Mouse (Mus musculus): ENCODE measurements at regions not wholly inside any gene's neighbourhood (a gene's known extent, or its start where the extent isn't known, plus 50 kb on each side); places are given as distances from the start of the nearest gene placed in this dataset.

DNA sequence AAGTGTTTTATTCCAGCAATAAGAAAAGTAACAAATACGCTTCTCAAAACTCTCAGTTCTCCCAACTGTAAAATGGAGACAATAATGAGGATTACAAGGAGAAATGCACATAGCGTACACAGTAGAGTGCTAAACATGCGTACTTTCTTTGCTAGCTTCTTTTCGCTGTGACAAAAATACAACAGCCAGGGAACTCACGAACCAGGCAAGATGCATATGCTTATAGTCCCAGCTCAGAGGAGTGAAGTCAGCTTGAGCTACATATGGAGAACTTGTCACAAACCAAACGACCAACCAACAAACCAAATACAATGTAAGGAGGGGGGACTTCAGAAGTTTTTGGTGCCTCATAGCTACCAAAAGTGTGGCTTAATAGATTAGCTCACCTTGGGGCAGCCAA is 313.3 kb downstream of the Cog6 start:
- DNase-seq (ENCODE audit: low spot score in 2 of 2) = no peak

DNA sequence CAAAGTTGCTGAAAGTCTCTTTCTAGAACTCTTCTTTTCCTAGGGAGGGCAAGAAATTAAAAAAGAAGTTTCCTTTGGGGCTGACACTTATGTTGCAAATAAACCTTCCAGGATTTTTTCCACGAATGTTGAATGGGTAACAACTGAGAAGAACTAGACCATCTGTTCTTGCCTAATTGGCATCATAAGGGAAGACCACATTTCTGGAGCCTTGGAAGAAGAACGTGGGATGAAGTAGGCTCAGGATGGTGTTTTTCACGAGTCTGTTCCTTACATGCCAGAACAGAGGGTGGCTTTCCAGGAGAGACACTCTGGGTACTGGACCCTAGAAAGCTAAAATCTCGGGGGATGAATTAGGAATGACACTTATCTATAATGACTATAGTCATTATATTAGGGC is 314.1 kb downstream of the Cog6 start:
- no peak for DNase-seq (ENCODE audit: low spot score in 2 of 2)

DNA sequence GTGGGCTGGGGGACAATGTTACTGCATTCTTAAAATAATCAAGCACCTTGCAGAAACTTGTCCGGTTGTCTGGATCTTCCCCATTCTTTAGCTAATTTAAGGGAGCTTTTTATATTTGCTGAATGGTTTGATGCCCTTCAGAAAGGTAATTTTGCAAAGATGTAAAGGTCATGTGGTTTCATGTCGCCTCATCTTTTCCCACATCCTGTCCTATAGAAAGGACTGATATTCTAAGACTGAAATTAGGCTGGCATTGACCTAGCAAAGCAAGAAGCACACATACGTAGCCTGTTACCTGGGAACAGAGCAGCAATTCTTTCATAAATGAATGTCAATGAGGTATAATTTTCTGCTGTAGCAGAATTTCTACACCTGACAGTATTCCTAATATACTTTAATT is 315.4 kb downstream of the Cog6 start:
- DNase-seq (ENCODE audit: low spot score in 2 of 2) = no peak

DNA sequence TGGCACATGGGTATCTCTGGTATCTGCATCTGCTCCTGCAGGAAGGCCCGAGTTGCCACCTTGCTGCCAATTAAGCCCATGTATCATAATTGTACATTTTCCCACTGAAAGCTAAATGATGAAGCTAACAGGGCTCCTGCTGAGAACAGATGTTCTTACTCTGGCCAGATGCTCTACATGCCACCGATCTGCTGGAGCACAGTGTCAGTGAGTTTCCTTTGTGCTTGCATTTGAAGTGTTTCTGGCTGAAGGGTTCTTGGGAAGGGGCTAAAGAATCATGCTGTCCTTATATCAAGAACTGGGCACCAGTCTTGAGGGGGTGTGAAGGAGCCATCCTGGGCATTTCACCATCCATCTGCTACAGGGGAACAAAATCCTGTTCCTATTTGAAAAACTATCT is 323.2 kb downstream of the Cog6 start:
- DNase-seq (ENCODE audit: low spot score in 2 of 2) = no peak

DNA sequence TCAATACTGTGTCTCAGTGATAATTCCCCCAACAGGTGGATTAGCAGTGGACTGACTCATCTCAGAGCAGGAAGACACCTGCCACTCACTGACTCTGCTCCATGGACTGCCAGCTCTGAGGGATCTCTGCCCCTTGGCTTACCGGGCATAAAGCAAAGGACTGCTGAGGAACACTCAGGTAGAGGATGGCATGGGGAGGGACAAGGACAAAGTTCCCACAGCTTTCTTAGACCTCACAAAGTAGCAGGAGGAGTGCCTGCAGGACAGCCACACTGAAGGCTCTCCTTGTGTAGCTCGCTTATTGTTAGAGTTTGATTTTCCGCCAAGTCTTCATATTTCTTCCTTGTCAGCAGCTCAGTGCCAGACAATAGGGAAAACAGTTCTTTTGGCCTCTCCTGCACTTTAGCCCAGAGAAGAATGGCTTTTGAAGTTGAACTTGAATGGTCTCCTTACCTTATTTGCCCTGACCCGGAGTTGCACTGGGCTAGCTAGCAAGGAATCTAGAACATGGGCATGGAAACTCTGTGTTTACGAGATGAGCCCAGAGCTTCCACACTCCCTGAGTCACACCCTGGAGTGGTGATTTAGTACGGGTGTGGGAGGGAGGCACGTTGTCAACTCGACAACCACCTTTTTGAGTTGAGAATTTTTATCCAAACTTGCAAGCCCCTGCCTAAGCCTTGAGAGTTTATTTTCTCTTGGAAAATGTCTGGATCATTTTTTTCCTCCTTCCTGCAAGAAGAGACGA is 331.4 kb downstream of the Cog6 start:
- no peak for DNase-seq (ENCODE audit: low spot score in 2 of 2)

DNA sequence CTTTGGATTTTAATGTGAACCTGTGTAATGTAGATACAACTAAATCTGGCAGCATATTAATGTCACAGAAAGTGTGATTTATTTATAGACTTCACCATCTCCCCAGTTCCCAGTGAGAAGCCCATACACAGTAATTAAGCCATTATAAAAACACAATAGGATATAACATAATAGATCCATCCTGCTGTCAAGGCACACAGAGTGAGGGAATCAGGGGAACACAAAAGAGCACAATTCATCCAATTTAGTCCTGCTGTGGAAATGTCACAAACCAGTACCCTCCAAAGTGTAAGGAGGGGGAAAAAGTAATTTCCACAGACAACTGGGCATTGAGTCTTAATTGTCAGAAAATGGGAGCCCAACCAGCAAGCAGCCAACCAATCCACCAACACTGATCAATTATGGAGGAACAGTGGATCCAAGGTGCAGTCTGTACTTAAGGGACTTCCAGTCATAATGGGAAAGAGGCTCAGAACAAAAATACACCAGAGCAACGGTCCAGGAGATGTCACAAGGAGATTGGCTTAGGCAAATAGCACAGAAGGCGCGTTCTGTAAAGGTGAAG is 336.1 kb downstream of the Cog6 start:
- DNase-seq (ENCODE audit: low spot score in 2 of 2) = no peak

DNA sequence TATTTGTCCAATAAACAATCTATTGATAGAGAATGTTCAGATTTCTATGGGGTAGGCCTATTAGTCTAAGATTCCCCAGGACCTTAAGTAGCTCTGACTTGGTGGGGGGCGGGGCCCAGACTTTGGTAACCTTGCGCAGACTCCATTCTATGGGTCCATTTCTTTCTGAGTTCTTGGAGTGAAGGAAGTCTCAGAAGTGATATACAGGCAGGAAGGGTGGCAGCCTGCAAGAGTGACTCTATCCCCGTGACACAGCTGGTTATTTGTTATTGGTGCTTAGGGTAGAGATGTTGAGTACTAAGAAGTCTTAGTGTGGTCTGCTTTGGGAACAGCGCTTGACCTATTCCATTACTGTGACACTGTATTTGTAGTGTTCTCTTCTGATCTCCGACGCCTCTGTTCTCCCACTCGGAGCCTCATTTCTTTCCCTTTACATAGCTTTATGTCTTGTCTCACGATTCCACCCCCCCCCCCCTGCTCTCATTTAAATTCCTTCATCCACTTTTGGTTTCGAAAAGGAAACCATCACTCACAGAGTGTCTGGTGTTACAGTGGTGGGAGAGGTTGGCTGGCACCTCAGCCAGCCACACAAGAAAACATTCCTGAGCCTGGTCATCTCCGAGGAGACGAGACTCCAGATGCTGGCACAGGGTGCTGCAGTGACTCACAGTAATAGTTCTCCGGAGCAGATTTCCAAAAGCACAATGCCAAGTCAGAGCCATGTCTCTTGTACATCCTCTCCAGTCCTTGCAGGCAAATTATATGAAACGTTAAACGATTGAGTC is 340.0 kb downstream of the Cog6 start:
- DNase-seq (ENCODE audit: low spot score in 2 of 2) = peak; percentile 47 to 49

DNA sequence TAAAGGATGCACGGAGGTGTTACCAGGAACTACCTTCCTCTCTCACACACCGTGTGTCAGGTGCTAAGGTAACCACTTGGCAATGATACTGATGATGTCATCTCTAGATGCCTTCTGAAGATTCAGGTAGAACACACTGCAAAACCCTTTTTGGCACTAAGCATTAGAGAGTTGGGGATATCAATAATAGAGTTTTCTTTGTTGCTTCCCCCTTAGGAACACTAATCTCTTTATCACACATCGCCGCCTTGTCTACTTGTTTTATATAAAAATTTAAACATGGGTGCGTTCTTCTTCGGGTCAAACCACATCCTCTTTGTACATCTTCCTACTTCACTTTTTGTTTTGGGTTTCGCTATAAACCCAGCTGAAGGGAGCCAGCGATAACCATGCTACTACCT is 346.4 kb downstream of the Cog6 start:
- peak in 1 of 2 experiments; percentile 14 for DNase-seq (ENCODE audit: low spot score in 2 of 2)

DNA sequence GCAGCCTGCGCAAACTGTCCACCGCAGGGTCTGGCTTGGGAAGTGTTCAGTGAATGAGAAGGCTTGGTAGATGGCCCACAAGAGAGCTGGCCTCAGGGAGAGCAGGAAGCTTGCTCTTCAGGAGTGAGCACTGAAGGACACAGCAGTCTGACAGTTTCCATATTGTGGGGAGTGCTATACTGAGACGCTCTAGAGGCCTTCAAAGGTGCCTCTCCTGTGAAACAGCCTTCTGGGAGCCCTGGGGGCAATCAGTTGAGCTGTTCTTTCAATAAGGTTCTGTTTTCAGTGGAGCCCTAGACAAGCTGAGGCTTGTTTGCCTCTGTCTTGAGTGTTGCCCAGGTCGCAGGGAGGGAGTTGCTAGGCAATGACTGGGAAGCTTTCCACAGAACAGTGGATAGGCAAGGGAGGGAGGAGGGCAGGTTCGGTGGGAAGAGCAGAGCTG is 353.9 kb downstream of the Cog6 start:
- DNase-seq (ENCODE audit: low spot score in 2 of 2) = no peak

DNA sequence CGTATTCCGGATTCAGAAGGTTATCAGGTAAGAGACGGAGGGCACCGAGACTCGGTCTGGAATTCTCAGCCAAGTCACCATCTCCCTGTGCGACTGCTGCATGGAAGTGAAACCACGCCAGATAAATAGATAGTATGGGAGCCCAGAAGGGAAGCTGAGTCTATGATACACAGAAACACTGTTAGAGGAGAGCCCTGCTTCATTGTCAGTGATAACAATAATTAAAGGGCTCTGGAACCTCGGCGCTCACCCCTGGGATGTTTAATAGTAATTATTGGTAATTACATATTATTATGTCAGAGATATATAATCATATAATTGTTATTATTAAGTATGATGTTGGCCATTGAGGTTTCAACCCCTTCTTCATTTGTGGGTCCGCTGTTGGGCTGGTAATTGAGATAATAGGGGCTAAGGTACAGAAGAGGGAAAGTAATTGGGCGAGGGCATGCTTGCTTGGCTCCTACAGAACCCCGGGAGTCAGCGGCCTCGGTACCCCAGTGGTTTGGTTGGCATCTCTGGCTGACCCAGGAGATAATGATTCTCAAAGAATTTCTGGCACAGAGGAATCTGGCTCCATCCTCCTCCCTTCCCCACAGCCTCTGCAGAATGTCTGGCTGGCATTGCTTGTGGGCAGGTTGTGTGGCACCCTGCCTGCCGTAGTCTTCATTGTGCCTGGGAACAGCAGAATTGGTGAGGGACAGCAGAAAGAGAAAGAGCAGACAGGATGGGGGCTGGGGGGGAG is 354.7 kb downstream of the Cog6 start:
- DNase-seq (ENCODE audit: low spot score in 2 of 2) = no peak

DNA sequence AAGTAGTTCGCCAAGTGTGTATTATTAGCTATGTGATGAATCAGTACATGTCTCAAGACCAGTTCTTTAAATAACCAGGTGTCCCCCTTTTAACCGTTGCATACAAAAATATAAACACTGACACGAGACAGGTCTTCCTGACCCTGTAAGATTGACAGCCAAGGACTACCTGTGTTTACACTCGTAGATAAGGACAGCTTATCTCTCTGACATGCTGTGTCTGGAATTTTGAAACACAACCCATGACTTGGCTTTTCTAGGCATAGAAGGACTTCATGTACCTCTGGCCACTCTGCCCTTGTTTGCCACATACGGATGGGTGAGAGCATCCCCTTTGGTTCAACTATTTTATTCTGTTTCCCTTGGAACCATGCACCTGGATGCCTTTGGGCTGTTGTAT is 364.0 kb downstream of the Cog6 start:
- DNase-seq (ENCODE audit: low spot score in 2 of 2) = no peak

DNA sequence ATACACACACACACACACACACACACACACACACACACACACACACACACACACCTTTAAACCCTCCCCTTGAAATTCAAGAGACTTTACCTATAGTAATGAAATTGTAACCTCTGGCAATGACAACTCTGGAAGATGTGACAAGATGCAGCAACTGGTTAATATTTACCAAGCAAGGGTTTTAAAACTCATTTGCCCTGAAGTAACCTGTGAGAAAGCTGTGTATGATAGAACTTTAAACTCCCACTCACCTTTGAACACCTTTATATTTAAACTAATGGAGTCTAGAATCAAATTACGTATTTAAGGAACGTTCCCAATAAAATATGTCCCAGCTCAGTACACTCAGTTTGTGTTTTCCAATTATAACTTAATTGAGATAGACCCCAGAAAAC is 364.6 kb downstream of the Cog6 start:
- DNase-seq (ENCODE audit: low spot score in 2 of 2) = no peak

DNA sequence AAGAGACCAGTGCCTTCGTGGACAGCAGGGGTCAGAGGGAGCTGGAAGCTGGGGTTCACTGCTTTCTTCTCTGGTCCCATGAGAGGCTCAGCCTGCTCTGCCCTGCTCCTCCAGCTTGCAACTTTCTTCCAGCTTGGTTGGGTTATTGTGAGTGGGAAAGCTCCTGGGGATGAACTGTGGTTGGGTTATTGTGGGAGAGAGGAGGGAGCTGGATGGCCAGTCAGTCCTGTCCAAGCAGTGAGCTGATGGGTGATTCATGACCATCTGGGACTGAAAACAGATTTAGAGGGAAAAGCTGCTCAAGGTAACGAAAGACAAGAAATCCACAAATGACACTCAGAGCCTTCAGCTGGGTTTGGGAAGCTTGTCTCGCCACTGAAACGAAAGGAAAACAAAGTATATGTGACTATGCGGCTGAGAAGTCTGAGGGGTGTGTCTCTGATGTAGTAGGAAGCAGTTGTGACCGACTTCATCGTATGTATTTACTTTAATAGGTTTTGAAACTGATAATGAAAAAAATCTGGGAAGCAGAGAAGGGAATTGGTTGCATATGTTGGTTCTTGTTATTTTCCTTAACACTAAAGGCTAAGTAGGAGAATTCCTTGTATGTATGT is 365.1 kb downstream of the Cog6 start:
- DNase-seq (ENCODE audit: low spot score in 2 of 2) = no peak

DNA sequence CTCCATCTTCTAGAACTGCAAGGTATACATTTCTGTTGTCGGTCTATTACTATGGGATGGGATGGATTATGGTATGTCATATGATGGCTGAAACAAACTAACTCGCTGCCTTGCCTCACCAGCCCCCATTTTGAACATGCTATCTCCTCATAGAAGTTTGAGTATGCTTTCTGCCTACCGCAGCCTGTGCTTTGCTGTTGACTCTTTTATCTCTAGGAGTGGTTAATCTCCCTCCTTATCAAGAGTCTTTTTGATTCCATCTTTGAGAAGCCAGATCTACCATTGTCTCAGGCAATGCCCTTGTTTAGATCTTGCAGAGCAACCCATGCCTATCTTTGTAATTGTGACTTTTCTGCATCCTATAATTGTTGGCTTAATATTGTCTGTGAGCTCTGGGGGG is 367.0 kb downstream of the Cog6 start:
- DNase-seq (ENCODE audit: low spot score in 2 of 2) = no peak

DNA sequence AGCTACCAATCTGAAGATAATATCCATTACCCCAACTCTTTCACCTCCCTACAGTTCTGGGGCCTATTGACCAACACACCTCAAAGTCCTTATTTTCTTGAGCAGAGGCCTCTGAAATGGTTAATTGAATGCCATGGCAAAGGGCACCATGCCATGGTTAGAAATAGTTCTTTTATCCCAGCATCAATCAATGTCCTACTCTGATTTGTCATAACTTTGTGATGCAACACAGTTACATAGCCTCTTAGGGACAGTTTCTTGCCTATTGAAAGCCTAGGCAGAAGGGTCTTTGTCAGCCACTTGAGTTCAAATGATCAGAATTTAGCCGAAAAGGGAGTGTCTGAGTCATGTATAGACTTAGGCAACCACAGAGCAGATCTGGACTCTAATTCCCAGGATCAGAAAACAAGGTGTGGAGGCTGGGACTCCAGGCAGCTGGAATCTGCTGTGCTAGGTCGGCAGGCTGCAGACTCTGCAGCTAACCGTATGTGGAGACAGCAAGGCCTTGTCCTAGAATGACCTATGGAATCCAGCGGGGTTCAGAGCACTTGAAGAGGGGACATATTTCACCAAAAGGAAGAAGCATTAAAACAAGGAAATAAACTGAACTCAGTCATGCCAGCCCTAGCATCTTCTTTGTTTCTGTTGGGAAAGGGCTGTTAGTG is 368.1 kb downstream of the Cog6 start:
- DNase-seq (ENCODE audit: low spot score in 2 of 2) = no peak

DNA sequence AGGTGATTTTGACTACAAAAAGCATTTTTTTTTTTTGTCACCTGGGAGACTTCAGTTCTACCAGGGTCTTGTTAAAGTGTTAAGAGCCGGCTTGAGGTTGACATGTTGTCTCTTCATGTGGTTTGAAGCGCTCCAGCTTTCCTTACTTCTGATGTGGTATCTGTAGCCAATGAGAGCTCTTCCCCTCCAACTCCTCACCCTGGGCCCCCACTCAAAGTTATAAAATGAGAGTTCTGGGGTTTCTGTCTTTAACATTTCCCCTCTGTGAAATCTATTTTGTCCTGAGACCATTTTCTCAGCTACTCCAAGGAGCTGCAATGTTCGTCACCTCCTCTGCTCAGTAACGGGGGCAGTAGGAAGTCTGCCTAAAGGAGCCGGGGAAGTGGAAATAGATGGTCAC is 369.1 kb downstream of the Cog6 start:
- peak; percentile 38 for DNase-seq (ENCODE audit: low spot score in 2 of 2)

DNA sequence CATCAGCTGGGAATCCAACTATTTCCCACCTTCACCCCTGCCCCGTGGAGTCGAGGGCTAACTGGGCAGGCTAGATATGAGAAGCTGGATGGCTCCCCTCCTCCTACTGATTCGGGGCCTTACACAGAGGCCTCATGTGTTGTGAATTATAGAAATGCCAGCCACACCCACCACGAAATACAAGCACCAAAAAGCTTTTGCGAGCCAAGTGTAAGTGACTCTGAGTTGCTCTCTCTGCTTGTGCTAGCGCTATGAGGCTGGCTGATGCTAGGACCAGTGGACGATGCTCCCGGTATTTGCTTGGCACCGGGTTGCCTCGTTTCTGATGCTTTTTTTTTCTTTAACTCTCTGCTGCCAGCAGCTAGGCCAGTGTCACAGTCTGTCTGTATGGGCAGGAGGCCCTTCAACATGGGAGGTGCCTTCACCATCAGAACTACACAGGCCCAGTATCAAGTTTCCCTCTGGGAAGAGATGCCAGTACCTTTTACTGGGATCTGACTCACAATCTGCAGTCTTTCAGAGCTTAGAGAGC is 369.8 kb downstream of the Cog6 start:
- DNase-seq (ENCODE audit: low spot score in 2 of 2) = no peak

DNA sequence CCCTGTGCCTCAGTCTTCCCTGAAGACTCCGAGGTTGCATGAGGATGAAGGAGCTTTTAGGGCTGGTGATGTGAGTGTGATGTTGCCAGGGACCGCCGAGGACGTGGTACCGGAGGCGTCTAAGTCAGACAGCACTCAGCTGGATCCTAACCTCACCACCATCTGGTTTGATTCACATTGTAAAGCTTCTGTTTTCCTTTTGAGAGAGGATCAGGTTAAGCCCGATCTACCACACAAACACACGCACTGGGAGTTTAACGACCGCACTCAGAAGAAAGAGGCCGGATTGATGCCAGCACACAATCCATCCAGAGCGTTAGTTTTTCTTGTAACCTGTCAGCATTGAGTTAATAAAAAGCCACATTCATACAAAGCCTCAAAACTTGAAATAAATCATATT is 371.9 kb downstream of the Cog6 start:
- DNase-seq (ENCODE audit: low spot score in 2 of 2) = no peak

DNA sequence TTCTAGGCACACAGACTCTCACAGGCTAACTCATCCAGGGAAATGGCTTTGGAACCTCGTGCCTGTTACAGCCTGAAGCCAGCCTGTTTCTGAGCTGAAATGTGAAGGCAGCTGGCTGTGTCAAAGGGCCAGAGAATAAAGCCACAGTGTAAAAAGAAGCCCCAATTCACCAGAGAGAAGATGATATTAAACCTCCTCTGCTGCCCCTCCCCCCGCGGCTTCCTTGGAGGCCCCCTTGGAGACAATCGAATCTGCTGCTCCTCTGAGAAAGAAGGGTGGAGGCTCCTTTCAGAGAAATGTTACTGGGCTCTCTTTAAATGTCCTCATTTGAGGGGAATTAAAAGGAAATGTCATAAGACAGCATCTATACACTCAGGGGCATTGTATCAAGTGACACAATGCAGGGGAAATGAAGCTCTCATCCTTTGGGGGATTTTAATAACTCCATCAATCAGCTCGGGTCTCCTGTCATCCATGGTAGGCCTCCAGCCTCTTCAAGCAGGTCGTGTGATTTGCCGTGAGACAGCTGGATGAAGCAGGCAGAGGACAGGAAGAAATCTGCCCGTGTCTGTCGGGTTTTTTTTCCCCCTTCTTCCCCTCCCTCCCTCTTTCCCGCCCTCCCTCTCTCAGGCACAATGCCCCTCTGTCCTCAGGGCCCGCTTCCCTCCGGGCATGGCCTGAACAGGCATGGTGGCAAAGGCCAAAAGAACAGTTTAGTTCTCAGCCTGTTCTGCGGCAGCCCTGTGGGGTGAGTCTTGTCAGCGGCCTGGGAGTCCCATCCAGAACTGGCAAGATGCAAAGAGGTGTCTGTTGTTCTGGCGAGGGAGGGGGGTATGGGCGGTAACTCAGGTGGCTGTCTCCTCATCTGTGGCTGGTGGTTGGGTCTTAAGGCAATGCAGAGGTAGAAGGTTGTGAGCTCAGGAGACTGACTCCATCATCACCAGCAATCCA is 372.6 kb downstream of the Cog6 start:
- DNase-seq (ENCODE audit: low spot score in 2 of 2) = no peak

DNA sequence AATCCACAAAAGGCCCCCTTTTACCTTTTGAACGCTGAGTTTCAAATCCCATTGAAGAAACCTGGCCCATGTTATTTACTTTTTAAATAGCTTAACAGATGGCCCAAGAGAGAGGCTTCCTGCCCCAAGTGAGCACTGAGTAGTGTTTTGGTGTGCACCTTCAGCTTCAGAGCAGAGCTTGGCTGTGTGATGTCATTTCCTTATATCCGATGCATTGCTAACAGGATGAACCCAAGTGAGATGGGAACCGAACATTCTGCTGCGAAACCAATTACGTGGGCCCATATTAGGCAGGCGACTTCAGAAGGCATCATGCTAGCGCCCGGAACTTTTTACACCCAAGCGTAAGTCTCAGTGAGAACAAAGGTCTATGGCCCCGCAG is 373.2 kb downstream of the Cog6 start:
- peak in 1 of 2 experiments; percentile 35 for DNase-seq (ENCODE audit: low spot score in 2 of 2)
